8 mouse cellular contexts compared by ENCODE assay signal in the genomic region with DNA sequence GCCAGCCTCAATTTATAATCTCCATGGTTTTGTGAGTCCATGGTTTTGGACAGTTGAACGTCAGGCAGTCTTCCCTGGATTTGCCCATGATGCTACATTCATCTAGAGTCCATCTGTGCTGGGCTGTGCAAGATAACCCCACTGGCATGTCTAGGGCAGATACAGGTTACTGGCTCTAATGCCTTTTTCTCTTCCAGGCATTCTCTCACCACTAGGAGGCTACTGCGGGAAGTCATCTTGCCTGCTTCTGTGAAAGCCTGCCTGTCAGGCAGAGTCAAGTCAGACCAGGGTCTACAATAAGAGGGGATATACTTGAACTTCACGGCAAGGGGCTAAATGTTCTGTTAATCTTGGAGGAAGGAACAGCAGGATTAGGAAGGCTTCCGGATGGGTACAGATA. TPM values are rescaled to one million over a fixed set of nuclear protein-coding genes. Genes with fewer than 3 reads are reported as not detected.
DNase-seq lines count a peak whose midpoint lies in the region; ATAC-seq lines count a peak whose summit lies in the region.

No protein-coding gene starts in this region.

- peak; percentile 15 to 18 for DNase-seq in heart, adult 18-20 months
- DNase-seq in heart, postnatal 36 days = no peak
- DNase-seq in midbrain, embryonic 11.5 days (ENCODE audit: low spot score, missing footprints) = peak; percentile 86
- peak; percentile 12 for DNase-seq in neural tube, embryonic 11.5 days (ENCODE audit: low spot score)
- no peak for DNase-seq in right cerebral cortex, postnatal 4 days
- no peak for DNase-seq in frontal cortex, postnatal 14 days (ENCODE audit: low spot score in 2 of 2)

- H3K4me2 ChIP-seq in midbrain, embryonic 11.5 days = no peak overlapping the region
- no peak overlapping the region for H3K4me2 ChIP-seq in midbrain, embryonic 16.5 days (ENCODE audit: low read length)
- no peak overlapping the region for H3K4me2 ChIP-seq in neural tube, embryonic 11.5 days (ENCODE audit: low read depth)

- peaks cover 7% of the 10 kb centered on the region for H3K4me1 ChIP-seq in midbrain, embryonic 11.5 days (ENCODE audit: control insufficient read depth, insufficient read depth, low read length)
- peaks cover 5% of the 10 kb centered on the region; the same call in 1 of the 2 replicates for H3K4me1 ChIP-seq in midbrain, embryonic 16.5 days (ENCODE audit: control insufficient read depth, insufficient read depth, low read length)
- peaks cover 3% of the 10 kb centered on the region; the same call in 1 of the 2 replicates for H3K4me1 ChIP-seq in brown adipose tissue, adult 24 weeks (ENCODE audit: control insufficient read depth, insufficient read depth, insufficient read length, low read length)
- peaks cover 6% of the 10 kb centered on the region for H3K4me1 ChIP-seq in neural tube, embryonic 11.5 days (ENCODE audit: control insufficient read depth, insufficient read depth, low read length)

- intact Hi-C loops in heart, postnatal 36 days (cut with DNase I) = loop anchor here (10.0 kb wide), 3 partner anchors 368 to 558 kb away; partner anchors contain the start of gene Morf4l1

- no peaks in the 10 kb centered on the region for H3K36me3 ChIP-seq in midbrain, embryonic 11.5 days (ENCODE audit: control insufficient read depth, insufficient read depth, low read length)
- no peaks in the 10 kb centered on the region for H3K36me3 ChIP-seq in midbrain, embryonic 16.5 days (ENCODE audit: control insufficient read depth, insufficient read depth, low read length)
- H3K36me3 ChIP-seq in neural tube, embryonic 11.5 days (ENCODE audit: control insufficient read depth, insufficient read depth, low read length) = no peaks in the 10 kb centered on the region

- H3K9ac ChIP-seq in midbrain, embryonic 11.5 days (ENCODE audit: low read length) = no peak overlapping the region
- no peak overlapping the region for H3K9ac ChIP-seq in midbrain, embryonic 16.5 days (ENCODE audit: low read depth, low read length)
- no peak overlapping the region for H3K9ac ChIP-seq in neural tube, embryonic 11.5 days (ENCODE audit: low read length)

- H3K27me3 ChIP-seq in midbrain, embryonic 11.5 days (ENCODE audit: control insufficient read depth, insufficient read depth, low read length) = no peaks in the 10 kb centered on the region
- H3K27me3 ChIP-seq in midbrain, embryonic 16.5 days (ENCODE audit: control insufficient read depth, insufficient read depth, low read depth, low read length) = no peaks in the 10 kb centered on the region
- no peaks in the 10 kb centered on the region for H3K27me3 ChIP-seq in neural tube, embryonic 11.5 days (ENCODE audit: control insufficient read depth, insufficient read depth, low read length)

- no peaks in the 10 kb centered on the region for H3K9me3 ChIP-seq in midbrain, embryonic 11.5 days (ENCODE audit: control insufficient read depth, low read length)
- H3K9me3 ChIP-seq in midbrain, embryonic 16.5 days (replicated peaks; ENCODE audit: control insufficient read depth, low read length, poor library complexity, severe bottlenecking) = no peaks in the 10 kb centered on the region
- no peaks in the 10 kb centered on the region for H3K9me3 ChIP-seq in neural tube, embryonic 11.5 days (ENCODE audit: control insufficient read depth, low read length)

- 28% methylated on average over 4 of the region's 4 CpGs for WGBS in midbrain, embryonic 11.5 days
- 21% methylated on average over 4 of the region's 4 CpGs for WGBS in midbrain, embryonic 16.5 days
- 34% methylated on average over 4 of the region's 4 CpGs for WGBS in neural tube, embryonic 11.5 days

- H3K4me3 ChIP-seq in midbrain, embryonic 11.5 days (ENCODE audit: low read depth, low read length) = no peak overlapping the region
- no peak overlapping the region for H3K4me3 ChIP-seq in midbrain, embryonic 16.5 days (ENCODE audit: low read depth, low read length)
- H3K4me3 ChIP-seq in brown adipose tissue, adult 24 weeks (ENCODE audit: insufficient read depth, low read depth, low read length) = no peak overlapping the region
- no peak overlapping the region for H3K4me3 ChIP-seq in neural tube, embryonic 11.5 days (ENCODE audit: low read depth, low read length)

- no peak overlapping the region for H3K27ac ChIP-seq in midbrain, embryonic 11.5 days (ENCODE audit: low read depth, low read length)
- H3K27ac ChIP-seq in midbrain, embryonic 16.5 days (ENCODE audit: low read length) = no peak overlapping the region
- peak overlapping the region; percentile 69 for H3K27ac ChIP-seq in brown adipose tissue, adult 24 weeks (replicated peaks; ENCODE audit: low read depth, low read length)
- no peak overlapping the region for H3K27ac ChIP-seq in neural tube, embryonic 11.5 days (ENCODE audit: low read depth, low read length)

- ATAC-seq in midbrain, embryonic 11.5 days (ENCODE audit: low FRiP score) = no peak
- no peak for ATAC-seq in midbrain, embryonic 16.5 days
- ATAC-seq in neural tube, embryonic 11.5 days (ENCODE audit: insufficient read depth, low FRiP score, low TSS enrichment) = no peak

RNA-seq across cellular contexts. Expression of gene Tmed3, which starts 2.0 kb away (rescaled TPM):
- total RNA-seq in heart, adult 18-20 months (2021) = 10 to 100 TPM; 24.2 to 27.5 TPM
- total RNA-seq in heart, postnatal 36 days (2021) = 10 to 100 TPM; 27.0 to 28.0 TPM
- 44.3 and 44.5 TPM in 2 replicates for polyA plus RNA-seq in midbrain, embryonic 11.5 days (2014; fragmentation: Nextera tagmentation; extraction: Ambion mirVana)
- 56.0 and 58.9 TPM in 2 replicates for polyA plus RNA-seq in midbrain, embryonic 16.5 days (2015; fragmentation: Nextera tagmentation; extraction: Ambion mirVana)
- 34.1 and 35.1 TPM in 2 replicates for polyA plus RNA-seq in brown adipose tissue, adult 24 weeks (2012; ENCODE audit: insufficient read depth, insufficient read length, missing spikeins)
- polyA plus RNA-seq in neural tube, embryonic 11.5 days (2014; fragmentation: Nextera tagmentation; extraction: Ambion mirVana) = 44.6 and 44.7 TPM in 2 replicates

RNA-seq across cellular contexts. Expression of gene Ankrd34c, which starts 31.4 kb away (rescaled TPM):
- not detected for total RNA-seq in heart, adult 18-20 months (2021)
- not detected for total RNA-seq in heart, postnatal 36 days (2021)
- 0.07 TPM in 1 of 2 replicates, not detected in the other for polyA plus RNA-seq in midbrain, embryonic 11.5 days (2014; fragmentation: Nextera tagmentation; extraction: Ambion mirVana)
- polyA plus RNA-seq in midbrain, embryonic 16.5 days (2015; fragmentation: Nextera tagmentation; extraction: Ambion mirVana) = 0.15 and 0.34 TPM in 2 replicates
- not detected in 2 replicates for polyA plus RNA-seq in brown adipose tissue, adult 24 weeks (2012; ENCODE audit: insufficient read depth, insufficient read length, missing spikeins)
- not detected in 2 replicates for polyA plus RNA-seq in neural tube, embryonic 11.5 days (2014; fragmentation: Nextera tagmentation; extraction: Ambion mirVana)

Comparison
In these comparisons a context has a peak if more than half of its experiments do, and no peak if none do; other contexts are left out.
1. DNase-seq: peak in heart, adult 18-20 months (2 of 2), midbrain, embryonic 11.5 days (single experiment) and neural tube, embryonic 11.5 days (single experiment); none in heart, postnatal 36 days (0 of 2), right cerebral cortex, postnatal 4 days (single experiment) and frontal cortex, postnatal 14 days (0 of 2).